Mouse (Mus musculus): ENCODE measurements around the gene Olfr452. TPM values are rescaled to one million over a fixed set of nuclear protein-coding genes. Genes with fewer than 3 reads are reported as not detected.

Olfr452 gene
- polyA plus RNA-seq (2015; fragmentation: Nextera tagmentation; extraction: Ambion mirVana): not detected in 2 replicates

DNA sequence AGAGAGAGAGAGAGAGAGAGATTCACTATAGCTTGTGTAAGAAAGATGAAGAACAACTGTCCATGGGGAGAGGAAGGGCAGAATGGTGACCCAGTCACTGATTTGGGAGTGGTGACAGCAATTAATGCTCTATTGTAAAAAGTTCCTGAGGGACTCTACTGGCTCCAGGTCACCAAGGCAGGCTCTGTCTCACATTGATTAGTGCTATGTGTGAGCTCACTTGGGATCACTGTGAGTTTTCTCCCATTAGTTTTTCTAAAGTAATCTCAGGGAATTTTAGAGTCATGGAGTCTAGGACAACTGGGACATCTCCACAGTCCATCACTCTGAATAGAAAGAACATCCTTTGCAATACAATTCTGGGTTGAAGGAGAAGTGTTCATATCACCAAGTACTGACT is at the start of gene Olfr452:
Olfr452 (plus strand) TSS at position 301 of the 400 bp plus-strand sequence.
- H3K4me2 ChIP-seq (ENCODE audit: low read depth, low read length): no peak within 1 kb of the TSS
- no peaks in the 10 kb centered on the region for H3K36me3 ChIP-seq (ENCODE audit: control insufficient read depth, insufficient read depth, low read length)
- H3K27ac ChIP-seq (ENCODE audit: low read length): no peak within 1 kb of the TSS
- no peak within 1 kb of the TSS for H3K9ac ChIP-seq (ENCODE audit: low read length)
- no peaks in the 10 kb centered on the region for H3K4me1 ChIP-seq (ENCODE audit: control insufficient read depth, insufficient read depth, low read length)
- no peaks in the 10 kb centered on the region for H3K9me3 ChIP-seq (replicated peaks; ENCODE audit: control insufficient read depth, low read length)
- no peak within 1 kb of the TSS for H3K4me3 ChIP-seq (replicated peaks; ENCODE audit: low read length)
- no peaks in the 10 kb centered on the region for H3K27me3 ChIP-seq (ENCODE audit: control insufficient read depth, insufficient read depth, low read length)
- ATAC-seq (ENCODE audit: insufficient read depth, low FRiP score): no peak

GRCm38 (mm10) chr6:42739071-42739470 is 45.8 kb upstream of the Olfr452 start, which contains the start of gene Olfr453:
Gene Olfr453 (plus strand): TSS chr6:42739371.
- no peaks in the 10 kb centered on the region for H3K27me3 ChIP-seq (ENCODE audit: control insufficient read depth, insufficient read depth, low read length)
- no peak within 1 kb of the TSS for H3K27ac ChIP-seq (ENCODE audit: low read length)
- no peaks in the 10 kb centered on the region for H3K36me3 ChIP-seq (ENCODE audit: control insufficient read depth, insufficient read depth, low read length)
- H3K4me2 ChIP-seq (ENCODE audit: low read depth, low read length): no peak within 1 kb of the TSS
- no peak within 1 kb of the TSS for H3K4me3 ChIP-seq (replicated peaks; ENCODE audit: low read length)
- H3K4me1 ChIP-seq (ENCODE audit: control insufficient read depth, insufficient read depth, low read length): no peaks in the 10 kb centered on the region
- no peak within 1 kb of the TSS for H3K9ac ChIP-seq (ENCODE audit: low read length)
- ATAC-seq (ENCODE audit: insufficient read depth, low FRiP score): no peak
- no peaks in the 10 kb centered on the region for H3K9me3 ChIP-seq (replicated peaks; ENCODE audit: control insufficient read depth, low read length)
- 90% methylated on average over 1 of the region's 1 CpGs for WGBS

- Histone ChIP-seq H3K36me3 (ENCODE audit: control insufficient read depth, insufficient read depth, low read length) (no peaks in the 10 kb centered on the region), H3K9ac (ENCODE audit: low read length) (no peak overlapping the region), H3K27ac (ENCODE audit: low read length) (no peak overlapping the region), H3K9me3 (replicated peaks; ENCODE audit: control insufficient read depth, low read length) (no peaks in the 10 kb centered on the region), H3K4me2 (ENCODE audit: low read depth, low read length) (no peak overlapping the region), H3K27me3 (ENCODE audit: control insufficient read depth, insufficient read depth, low read length) (no peaks in the 10 kb centered on the region), H3K4me1 (ENCODE audit: control insufficient read depth, insufficient read depth, low read length) (no peaks in the 10 kb centered on the region), H3K4me3 (replicated peaks; ENCODE audit: low read length) (no peak overlapping the region)
- 63% methylated on average over 5 of the region's 5 CpGs for WGBS
- no peak for ATAC-seq (ENCODE audit: insufficient read depth, low FRiP score)
Measured at GRCm38 (mm10) chr6:42742303-42742702, 42.6 kb upstream of the Olfr452 start.

DNA sequence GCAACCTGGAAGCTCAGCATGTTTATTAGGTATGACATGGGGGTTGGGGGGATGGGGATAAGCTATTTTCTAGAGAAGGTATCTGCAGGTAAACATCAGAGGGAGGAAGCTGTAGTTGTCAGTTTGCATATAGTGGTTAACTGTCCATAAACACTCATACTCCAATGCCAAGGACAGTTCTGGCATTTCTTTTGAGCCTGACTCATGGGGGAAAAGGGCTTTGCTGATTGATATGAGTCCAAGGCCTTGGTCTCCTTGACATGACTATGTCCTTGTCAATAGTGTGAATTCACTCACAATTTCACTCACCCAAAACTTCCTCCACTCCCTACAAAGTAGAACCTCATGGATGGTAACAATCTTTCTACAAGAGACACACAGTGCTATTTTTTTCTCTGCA is 37.0 kb upstream of the Olfr452 start:
- Histone ChIP-seq H3K27ac (ENCODE audit: low read length) (no peak overlapping the region), H3K4me2 (ENCODE audit: low read depth, low read length) (no peak overlapping the region), H3K4me1 (ENCODE audit: control insufficient read depth, insufficient read depth, low read length) (no peaks in the 10 kb centered on the region), H3K9ac (ENCODE audit: low read length) (no peak overlapping the region), H3K9me3 (replicated peaks; ENCODE audit: control insufficient read depth, low read length) (no peaks in the 10 kb centered on the region), H3K27me3 (ENCODE audit: control insufficient read depth, insufficient read depth, low read length) (no peaks in the 10 kb centered on the region), H3K4me3 (replicated peaks; ENCODE audit: low read length) (no peak overlapping the region), H3K36me3 (ENCODE audit: control insufficient read depth, insufficient read depth, low read length) (no peaks in the 10 kb centered on the region)
- ATAC-seq (ENCODE audit: insufficient read depth, low FRiP score): no peak

GRCm38 (mm10) chr6:42756104-42756503 is 28.8 kb upstream of the Olfr452 start, which contains the start of gene Olfr38:
Gene Olfr38 (plus strand): TSS chr6:42756404.
- no peak within 1 kb of the TSS for H3K4me2 ChIP-seq (ENCODE audit: low read depth, low read length)
- no peaks in the 10 kb centered on the region for H3K9me3 ChIP-seq (replicated peaks; ENCODE audit: control insufficient read depth, low read length)
- no peaks in the 10 kb centered on the region for H3K36me3 ChIP-seq (ENCODE audit: control insufficient read depth, insufficient read depth, low read length)
- no peak within 1 kb of the TSS for H3K27ac ChIP-seq (ENCODE audit: low read length)
- H3K4me1 ChIP-seq (ENCODE audit: control insufficient read depth, insufficient read depth, low read length): no peaks in the 10 kb centered on the region
- H3K9ac ChIP-seq (ENCODE audit: low read length): no peak within 1 kb of the TSS
- no peak within 1 kb of the TSS for H3K4me3 ChIP-seq (replicated peaks; ENCODE audit: low read length)
- H3K27me3 ChIP-seq (ENCODE audit: control insufficient read depth, insufficient read depth, low read length): no peaks in the 10 kb centered on the region
- no peak for ATAC-seq (ENCODE audit: insufficient read depth, low FRiP score)
- WGBS: 70% methylated on average over 1 of the region's 1 CpGs

DNA sequence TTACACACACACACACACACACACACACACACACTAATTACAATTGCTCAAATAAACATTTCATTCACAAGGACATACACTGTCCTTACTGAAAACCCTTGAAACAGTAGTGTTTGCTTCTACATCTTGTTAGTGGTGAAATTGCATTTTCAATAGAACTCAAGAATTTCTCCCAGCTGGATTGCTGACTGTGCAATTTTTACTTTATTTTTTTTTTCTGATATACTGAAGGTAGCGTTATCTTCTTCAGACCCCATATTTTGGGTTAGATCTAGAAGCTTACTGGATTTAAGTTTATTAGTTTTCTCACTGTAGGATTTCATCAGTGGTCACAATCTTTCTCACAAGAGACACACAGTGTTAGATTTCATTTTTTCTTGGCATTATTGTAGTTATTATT is 7.8 kb upstream of the Olfr452 start:
- H3K27me3 ChIP-seq (ENCODE audit: control insufficient read depth, insufficient read depth, low read length): no peaks in the 10 kb centered on the region
- WGBS: 87% methylated on average over 1 of the region's 1 CpGs
- no peak overlapping the region for H3K9ac ChIP-seq (ENCODE audit: low read length)
- no peak for ATAC-seq (ENCODE audit: insufficient read depth, low FRiP score)
- no peak overlapping the region for H3K4me2 ChIP-seq (ENCODE audit: low read depth, low read length)
- H3K4me1 ChIP-seq (ENCODE audit: control insufficient read depth, insufficient read depth, low read length): no peaks in the 10 kb centered on the region
- no peaks in the 10 kb centered on the region for H3K36me3 ChIP-seq (ENCODE audit: control insufficient read depth, insufficient read depth, low read length)
- H3K27ac ChIP-seq (ENCODE audit: low read length): no peak overlapping the region
- H3K4me3 ChIP-seq (replicated peaks; ENCODE audit: low read length): no peak overlapping the region
- H3K9me3 ChIP-seq (replicated peaks; ENCODE audit: control insufficient read depth, low read length): no peaks in the 10 kb centered on the region

DNA sequence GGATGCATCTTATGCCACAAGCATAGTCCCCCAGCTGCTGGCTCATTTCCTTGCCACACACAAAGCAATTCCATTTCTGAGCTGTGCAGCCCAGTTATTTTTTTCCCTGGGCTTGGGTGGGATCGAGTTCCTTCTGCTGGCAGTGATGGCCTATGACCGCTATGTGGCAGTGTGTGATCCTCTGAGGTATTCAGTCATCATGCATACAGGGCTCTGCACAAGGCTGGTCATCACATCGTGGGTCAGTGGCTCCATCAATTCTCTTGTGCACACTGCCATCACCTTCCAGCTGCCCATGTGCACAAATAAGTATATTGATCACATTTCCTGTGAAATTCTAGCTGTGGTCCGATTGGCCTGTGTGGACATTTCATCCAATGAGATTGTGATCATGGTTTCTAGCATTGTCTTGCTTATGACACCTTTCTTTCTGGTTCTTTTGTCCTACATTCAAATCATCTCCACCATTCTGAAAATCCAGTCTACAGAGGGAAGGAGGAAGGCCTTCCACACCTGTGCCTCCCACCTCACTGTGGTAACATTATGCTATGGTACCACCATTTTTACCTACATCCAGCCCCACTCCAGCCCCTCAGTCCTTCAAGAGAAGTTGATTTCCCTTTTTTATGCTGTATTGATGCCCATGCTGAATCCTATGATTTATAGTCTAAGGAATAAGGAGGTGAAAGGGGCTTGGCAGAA is 5.5 kb downstream of the Olfr452 start:
- ATAC-seq (ENCODE audit: insufficient read depth, low FRiP score): no peak
- Histone ChIP-seq H3K36me3 (ENCODE audit: control insufficient read depth, insufficient read depth, low read length) (no peaks in the 10 kb centered on the region), H3K27me3 (ENCODE audit: control insufficient read depth, insufficient read depth, low read length) (no peaks in the 10 kb centered on the region), H3K4me1 (ENCODE audit: control insufficient read depth, insufficient read depth, low read length) (no peaks in the 10 kb centered on the region), H3K9me3 (replicated peaks; ENCODE audit: control insufficient read depth, low read length) (no peaks in the 10 kb centered on the region), H3K4me3 (replicated peaks; ENCODE audit: low read length) (no peak overlapping the region), H3K9ac (ENCODE audit: low read length) (no peak overlapping the region), H3K4me2 (ENCODE audit: low read depth, low read length) (no peak overlapping the region), H3K27ac (ENCODE audit: low read length) (no peak overlapping the region)
- 41% methylated on average over 4 of the region's 4 CpGs for WGBS

GRCm38 (mm10) chr6:42790949-42791556 is 6.2 kb downstream of the Olfr452 start:
- H3K27ac ChIP-seq (ENCODE audit: low read length): no peak overlapping the region
- no peaks in the 10 kb centered on the region for H3K36me3 ChIP-seq (ENCODE audit: control insufficient read depth, insufficient read depth, low read length)
- WGBS: 72% methylated on average over 9 of the region's 9 CpGs
- H3K9me3 ChIP-seq (replicated peaks; ENCODE audit: control insufficient read depth, low read length): no peaks in the 10 kb centered on the region
- ATAC-seq (ENCODE audit: insufficient read depth, low FRiP score): no peak
- no peaks in the 10 kb centered on the region for H3K27me3 ChIP-seq (ENCODE audit: control insufficient read depth, insufficient read depth, low read length)
- H3K4me2 ChIP-seq (ENCODE audit: low read depth, low read length): no peak overlapping the region
- H3K9ac ChIP-seq (ENCODE audit: low read length): no peak overlapping the region
- no peaks in the 10 kb centered on the region for H3K4me1 ChIP-seq (ENCODE audit: control insufficient read depth, insufficient read depth, low read length)
- no peak overlapping the region for H3K4me3 ChIP-seq (replicated peaks; ENCODE audit: low read length)

DNA sequence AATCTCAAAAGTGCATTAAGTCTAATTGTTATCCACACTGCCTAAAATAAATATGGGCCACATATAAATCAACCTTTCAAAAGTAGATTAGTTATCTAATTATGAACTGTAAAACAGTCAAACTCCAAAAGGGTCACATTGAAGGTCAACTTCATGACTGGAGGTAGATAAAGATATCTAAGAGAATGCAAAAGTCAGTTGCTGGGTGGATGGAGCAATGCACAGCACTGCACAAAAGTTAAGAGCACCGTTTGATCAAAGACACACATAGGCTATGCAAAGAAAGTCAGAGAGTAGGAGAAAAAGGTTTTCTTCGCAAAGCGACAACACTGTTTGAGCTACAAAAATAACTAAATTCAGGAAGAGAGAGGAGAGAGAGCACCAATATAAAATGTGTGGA is 10.1 kb downstream of the Olfr452 start:
- Histone ChIP-seq H3K9me3 (replicated peaks; ENCODE audit: control insufficient read depth, low read length) (no peaks in the 10 kb centered on the region), H3K36me3 (ENCODE audit: control insufficient read depth, insufficient read depth, low read length) (no peaks in the 10 kb centered on the region), H3K27me3 (ENCODE audit: control insufficient read depth, insufficient read depth, low read length) (no peaks in the 10 kb centered on the region), H3K4me1 (ENCODE audit: control insufficient read depth, insufficient read depth, low read length) (no peaks in the 10 kb centered on the region), H3K27ac (ENCODE audit: low read length) (no peak overlapping the region), H3K4me2 (ENCODE audit: low read depth, low read length) (no peak overlapping the region), H3K9ac (ENCODE audit: low read length) (no peak overlapping the region), H3K4me3 (replicated peaks; ENCODE audit: low read length) (no peak overlapping the region)
- 70% methylated on average over 3 of the region's 3 CpGs for WGBS
- ATAC-seq (ENCODE audit: insufficient read depth, low FRiP score): no peak

Data from stomach, embryonic 16.5 days (tissue).